Mouse (Mus musculus) heart, postnatal 10 days (tissue): ENCODE measurements at regions not wholly inside any gene's neighbourhood (a gene's known extent, or its start where the extent isn't known, plus 50 kb on each side); places are given as distances from the start of the nearest gene placed in this dataset.

Experiments used
- DNase-seq, 2 experiments: peaks; one replicate each; pipeline ENCODE4 v3.0.0; 2021
- intact Hi-C: fragments of 180-260 bp; cut with DNase I; formaldehyde crosslinking; loops from one replicate; pipeline ENCODE4 v1.15.1; 2025

DNA sequence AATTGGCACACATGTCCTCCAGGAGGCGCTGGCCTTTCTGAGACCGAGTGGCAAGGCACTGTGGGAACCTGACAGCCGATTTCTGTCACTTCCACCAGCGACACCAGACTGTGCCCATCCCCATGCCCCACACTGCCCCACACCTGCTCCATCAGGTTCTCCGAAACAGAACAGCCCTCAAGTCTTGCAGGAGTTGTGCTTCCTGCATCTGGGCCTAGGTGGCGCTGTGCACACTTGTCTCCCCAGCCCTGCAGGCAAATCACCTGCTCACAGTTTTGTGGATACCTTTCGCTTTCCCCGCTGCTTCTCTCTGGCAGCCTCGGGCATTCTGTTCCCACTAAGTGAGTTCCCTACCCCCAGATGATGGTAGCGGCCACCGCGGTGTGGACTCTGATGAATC is 112.9 kb upstream of the Wnt4 start:
- intact Hi-C loops = loop anchor here (1.0 to 2.0 kb wide), 2 partner anchors 122 to 144 kb away; no protein-coding TSS in a partner anchor
- peak; percentile 72 to 84 for DNase-seq

- DNase-seq = no peak
- intact Hi-C loops = loop anchor here (1.0 to 2.0 kb wide), 2 partner anchors 123 to 144 kb away; no protein-coding TSS in a partner anchor
These were observed 113.3 kb upstream of the Wnt4 start for GRCm38 (mm10) chr4:137163962-137164361.

DNA sequence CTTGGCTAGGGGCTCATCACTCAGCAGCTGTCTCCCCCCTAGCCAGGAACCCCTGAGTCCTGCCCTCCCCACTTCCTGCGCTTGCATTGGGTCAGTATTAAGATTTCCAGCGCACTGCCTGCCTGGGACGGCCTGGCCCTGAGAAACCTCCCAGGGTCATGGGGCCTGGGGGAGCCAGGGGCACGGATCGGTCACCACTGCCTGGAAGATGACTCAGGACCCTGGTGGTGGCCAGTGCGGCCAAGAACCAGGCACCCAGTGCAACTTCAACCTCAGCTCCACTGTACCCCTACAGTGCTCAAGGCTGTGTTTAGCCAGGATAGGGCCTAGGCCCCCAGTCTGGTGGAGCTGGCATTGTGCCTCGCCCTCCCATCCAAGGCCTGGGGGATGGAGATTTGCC is 111.9 kb upstream of the Zbtb40 start:
- DNase-seq = no peak
- intact Hi-C loops = no loop called here

DNA sequence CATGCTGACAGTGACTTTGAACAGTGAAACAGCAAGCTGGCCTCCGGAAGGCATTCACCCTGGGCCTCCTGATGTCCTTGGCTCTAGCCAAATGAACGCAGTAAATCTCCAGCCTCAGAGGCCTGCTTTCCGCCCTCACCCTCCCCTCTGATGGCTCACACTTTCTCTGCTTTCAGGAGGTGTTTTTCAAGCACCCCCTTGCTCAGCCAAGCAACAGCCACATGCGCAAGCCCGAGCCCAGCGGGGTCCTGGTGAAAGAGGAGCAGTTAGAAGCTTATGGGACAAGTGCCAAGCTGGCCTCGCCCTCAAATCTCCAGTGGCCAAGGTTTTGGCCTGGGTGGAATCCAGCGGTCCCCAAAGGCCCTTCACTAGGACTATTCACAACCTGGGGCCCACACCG is 109.6 kb upstream of the Zbtb40 start:
- DNase-seq = no peak
- intact Hi-C loops = no loop called here

DNA sequence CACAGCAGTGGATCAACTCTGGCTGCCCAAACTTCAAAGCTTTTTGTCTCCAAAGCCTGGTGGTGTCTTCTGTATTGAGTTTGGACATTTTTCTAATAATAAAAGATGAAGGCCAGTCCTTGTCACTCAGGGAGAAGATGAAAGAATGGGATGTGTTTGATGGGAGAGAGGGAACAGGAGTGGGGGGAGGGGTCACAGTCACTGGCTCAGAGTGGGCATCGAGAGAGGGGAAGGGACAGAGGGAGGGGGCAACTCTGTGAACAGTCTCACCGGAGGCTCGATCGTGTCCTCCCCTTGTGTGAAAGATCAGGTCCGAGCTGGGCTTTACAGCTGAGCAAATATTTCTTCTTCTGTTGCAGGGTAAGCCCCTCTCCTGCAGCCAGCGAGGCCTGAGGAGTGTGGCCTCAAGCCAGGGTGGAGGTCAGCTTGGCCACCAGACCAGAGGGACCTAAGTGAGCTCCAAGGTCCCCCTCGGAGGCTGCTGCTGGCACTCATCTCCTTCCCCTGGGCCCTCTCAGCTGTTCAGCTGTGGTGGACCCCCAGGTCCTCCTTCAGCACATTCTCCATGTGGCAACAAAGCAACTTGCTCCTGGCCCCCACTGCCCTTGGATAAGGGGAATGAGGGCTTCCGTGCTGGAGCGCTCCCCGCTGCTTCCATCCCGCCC is 108.0 kb upstream of the Zbtb40 start:
- DNase-seq = no peak
- intact Hi-C loops = no loop called here

DNA sequence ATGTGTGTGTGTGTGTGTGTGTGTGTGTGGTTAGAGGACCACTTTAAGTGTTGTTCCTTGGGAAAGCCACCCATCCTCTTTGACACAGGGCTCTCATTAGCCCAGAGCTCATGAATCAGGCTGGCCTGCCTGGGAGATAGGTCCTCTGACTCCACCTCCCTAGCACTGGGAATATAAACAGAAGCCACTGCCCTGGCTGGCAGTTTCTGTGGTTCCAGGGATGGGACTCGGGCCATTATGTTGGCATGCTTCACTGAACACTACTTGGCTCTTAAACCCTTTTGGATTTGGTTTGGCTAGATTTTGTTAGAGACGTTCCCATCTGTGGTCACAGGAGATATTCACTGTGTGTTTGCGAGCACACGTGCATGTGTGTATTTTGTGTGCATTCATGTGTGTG is 100.2 kb upstream of the Zbtb40 start:
- no peak for DNase-seq
- intact Hi-C loops = no loop called here

GRCm38 (mm10) chr4:137147795-137148194 is 99.2 kb upstream of the Zbtb40 start:
- DNase-seq = no peak
- intact Hi-C loops = no loop called here

DNA sequence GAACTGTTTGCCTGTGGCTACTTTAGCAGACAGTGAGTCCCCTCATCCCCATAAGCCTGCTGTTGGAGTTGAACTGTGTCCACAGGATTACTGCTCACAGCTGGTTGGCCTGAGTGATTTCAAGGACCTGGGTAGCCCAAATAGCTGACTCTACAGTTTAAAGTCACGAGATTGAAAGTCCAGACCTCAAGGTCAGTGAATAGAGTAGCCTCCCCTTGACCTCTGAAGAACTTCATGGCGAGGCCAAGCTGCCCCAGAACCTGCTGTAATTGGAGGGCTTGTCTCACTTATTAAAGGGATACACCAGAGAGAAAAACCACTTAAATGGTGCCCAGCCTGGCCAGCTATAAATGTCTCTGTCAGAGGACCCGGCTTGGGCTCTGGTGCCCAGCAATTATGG is 97.7 kb upstream of the Zbtb40 start:
- no peak for DNase-seq

DNA sequence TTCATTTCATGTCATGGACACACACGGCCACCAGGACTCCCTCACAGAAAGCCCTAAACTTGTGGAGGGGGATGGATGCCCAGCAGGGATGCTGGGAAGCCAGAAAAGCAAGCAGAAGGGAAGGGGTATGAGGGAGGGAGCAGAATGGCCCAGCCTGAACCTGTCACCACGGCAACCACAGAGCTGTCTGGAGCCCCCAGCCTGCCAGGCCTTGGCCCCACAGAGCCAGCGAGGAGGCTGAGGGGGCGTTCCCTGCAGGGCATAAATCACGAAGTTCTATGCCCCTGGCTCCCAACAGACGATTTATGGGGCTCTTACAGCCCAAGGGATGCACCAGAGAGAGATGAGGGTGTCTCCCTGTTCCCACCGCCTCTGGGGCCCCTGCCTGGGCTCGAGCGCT is 93.7 kb upstream of the Zbtb40 start:
- intact Hi-C loops = no loop called here
- DNase-seq = no peak

More for the DNA sequence above, 97.7 kb upstream of the Zbtb40 start:
- intact Hi-C loops = no loop called here

DNA sequence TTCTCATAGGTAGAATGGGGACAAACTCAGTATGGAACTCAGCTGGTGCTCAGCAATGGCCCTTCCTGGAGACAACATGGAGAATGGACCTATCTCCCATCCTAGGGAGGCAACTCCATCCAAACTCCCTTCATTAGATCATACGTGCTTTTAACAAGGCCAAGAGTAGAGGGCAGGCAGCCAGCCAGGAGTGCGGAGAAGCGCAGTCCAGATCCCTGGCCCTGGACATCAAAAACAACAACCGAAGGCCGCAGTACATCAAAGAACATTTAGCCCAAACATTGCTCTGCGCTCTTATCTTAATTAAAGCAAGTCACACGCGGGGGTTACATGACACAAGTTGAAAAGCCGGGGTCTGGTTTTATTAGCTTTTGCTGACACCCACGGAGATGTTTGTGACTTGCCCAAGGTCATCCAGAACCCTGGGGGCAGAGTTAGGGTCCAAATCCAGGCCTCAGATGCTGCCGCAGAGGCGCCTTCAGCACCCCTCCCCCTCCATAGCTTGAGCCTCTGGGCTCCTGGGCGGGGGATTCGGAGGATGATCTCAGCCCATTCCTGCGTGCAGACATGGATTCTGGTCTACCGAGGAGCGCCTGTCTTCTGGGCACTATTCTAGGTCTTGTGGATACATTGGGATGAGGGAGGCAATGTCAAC is 90.6 kb upstream of the Zbtb40 start:
- DNase-seq = no peak
- intact Hi-C loops = no loop called here

DNA sequence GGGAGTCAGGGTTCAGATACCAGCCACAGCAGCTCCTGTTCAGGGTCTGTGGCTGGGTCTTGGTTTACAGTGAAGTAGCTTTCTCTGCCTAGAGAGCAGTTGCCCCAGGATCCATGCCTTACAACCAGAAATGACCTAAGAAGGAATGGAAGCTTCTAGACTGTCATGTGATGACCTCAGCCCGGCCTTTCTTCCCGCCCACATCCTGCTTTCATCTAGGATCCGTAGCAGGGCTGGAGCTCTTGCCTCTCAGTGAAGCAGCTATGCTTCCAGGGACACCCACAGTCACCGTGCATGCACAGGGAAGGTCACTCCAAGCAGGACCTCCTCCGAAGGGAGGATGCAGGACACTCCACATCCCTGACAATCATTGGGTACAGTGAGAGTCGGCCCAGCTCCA is 89.5 kb upstream of the Zbtb40 start:
- intact Hi-C loops = no loop called here
- no peak for DNase-seq

- intact Hi-C loops = no loop called here
- DNase-seq = no peak
These were observed 87.7 kb upstream of the Zbtb40 start for GRCm38 (mm10) chr4:137136313-137136712.

DNA sequence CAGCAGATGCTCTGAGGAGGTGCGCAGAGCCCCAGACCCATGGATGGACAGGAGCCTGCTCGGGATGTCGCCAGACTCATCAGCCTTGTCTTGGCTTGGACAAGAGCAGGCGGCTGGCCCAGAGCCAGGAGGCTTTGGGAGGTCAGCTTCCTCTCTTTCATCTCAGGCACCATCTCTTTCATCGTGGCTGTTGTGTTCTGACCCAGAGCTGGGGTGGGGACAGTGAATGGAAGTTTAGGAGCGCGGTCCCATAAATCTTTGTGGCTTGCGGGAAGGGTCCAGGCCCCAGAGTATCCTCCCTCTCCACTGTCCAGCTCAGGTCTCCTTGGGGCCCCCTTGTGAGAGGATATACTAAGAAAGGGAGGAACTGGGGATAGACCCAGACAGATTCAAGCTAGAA is 87.2 kb upstream of the Zbtb40 start:
- DNase-seq = peak in 1 of 2 experiments; percentile 13
- intact Hi-C loops = no loop called here

DNA sequence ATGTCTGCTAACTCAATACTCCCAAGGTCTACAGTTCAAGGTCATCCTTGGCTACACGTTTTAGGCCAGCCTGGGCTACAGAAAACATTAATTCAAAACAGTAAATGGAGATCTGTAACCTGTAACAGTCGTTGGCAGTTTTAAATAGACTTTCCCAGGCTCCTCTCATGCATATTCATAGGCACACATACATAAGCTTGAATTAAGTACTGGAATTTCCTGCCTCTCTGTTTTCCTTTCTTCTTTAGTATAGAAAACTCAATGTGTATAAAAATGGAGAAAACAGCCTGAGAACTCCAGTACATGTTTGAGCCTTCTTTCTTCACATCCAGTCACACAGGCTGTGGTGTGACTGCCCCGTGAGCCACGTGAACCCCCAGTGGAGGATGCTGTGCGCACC is 86.0 kb upstream of the Zbtb40 start:
- intact Hi-C loops = no loop called here

DNA sequence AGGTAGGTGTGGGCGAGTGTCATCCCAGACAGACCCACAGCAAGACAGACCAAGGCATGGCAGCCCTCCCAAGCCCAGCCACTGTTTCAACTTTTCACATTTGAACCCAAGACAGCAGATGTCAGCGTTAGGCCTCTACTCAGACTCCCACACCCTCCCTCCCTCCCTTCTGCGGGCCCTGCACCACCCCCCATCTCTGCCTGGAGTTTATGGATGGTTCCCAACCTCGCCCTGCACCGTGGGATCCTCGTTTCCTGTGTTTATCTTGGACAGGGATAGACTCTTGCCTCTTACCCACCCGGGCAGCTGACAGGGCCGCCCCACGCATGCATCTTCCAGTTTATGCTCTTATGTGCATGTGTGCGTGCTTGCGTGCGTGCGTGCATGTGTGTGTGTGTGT is 85.2 kb upstream of the Zbtb40 start:
- DNase-seq = peak in 1 of 2 experiments; percentile 27
- intact Hi-C loops = no loop called here

More for the DNA sequence above, 86.0 kb upstream of the Zbtb40 start:
- no peak for DNase-seq

DNA sequence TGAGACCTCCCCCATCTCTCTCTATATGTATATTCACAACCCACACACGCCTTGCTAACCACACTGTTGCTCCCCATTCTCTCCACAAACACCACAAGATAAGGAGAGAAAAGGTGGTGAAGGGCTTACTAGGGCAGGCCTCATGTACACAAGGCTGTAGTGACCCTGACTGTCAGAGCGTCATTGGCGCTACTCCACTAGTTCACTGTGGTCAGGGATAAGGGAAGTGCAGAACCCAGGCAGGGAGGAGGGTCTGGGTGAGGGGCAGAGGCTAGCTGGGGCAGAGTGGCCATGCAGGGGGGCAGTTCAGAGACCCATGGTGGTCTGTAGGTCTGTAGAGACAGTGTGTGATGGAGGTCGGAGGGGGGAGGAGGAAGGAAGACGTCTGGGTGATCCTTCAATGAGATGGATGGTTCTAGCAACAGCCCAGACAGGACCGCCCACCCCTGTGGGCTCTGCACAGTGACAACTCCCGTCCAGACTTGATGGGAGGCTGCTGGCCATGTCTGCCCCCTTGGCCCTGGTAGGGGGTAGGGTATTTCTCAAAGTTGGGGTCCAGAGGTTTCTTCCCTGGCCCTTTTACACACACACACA is 82.1 kb upstream of the Zbtb40 start:
- no peak for DNase-seq
- intact Hi-C loops = no loop called here

- intact Hi-C loops = no loop called here
- no peak for DNase-seq
These were observed 79.6 kb upstream of the Zbtb40 start for GRCm38 (mm10) chr4:137128152-137128551.

DNA sequence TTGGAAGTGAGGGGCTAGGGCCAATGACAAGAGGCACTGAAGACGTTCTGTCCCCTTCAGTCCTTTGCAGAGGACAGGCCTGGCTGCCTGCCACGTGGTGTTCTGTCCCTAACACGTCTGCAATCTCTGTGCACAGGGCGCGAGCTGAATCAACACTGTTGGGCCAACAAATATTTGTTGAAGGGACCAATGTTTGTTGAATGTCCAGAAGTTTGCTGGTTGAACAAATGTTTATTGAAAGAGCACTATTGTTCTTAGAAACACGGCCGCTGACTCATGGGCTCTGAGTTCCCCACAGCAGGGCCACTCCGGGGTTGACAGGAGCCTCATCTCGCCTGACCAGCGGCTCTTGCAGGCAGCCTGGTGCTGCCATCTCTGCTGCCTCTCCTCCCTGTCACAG is 73.1 kb upstream of the Zbtb40 start:
- intact Hi-C loops = no loop called here
- no peak for DNase-seq

GRCm38 (mm10) chr4:137120597-137120996 is 72.0 kb upstream of the Zbtb40 start:
- DNase-seq = no peak

GRCm38 (mm10) chr4:137118332-137118715 is 69.7 kb upstream of the Zbtb40 start:
- DNase-seq = no peak
- intact Hi-C loops = no loop called here

More at GRCm38 (mm10) chr4:137120597-137120996, 72.0 kb upstream of the Zbtb40 start:
- intact Hi-C loops = no loop called here

- DNase-seq = peak; percentile 34 to 43
- intact Hi-C loops = no loop called here
These were observed 69.1 kb upstream of the Zbtb40 start for GRCm38 (mm10) chr4:137117471-137118331.
